Mouse (Mus musculus) c-Kit-positive CD71-negative TER-119-negative erythroid progenitor cells, embryonic 14.5 days (primary cell): ENCODE data around the gene Mill2.
"Not testable (repeated sequence)": the region's sequence is repeated elsewhere in the genome, so short reads cannot be mapped to it uniquely, and the experiment has no call there.

Experiments used
- DNase-seq: peaks from one replicate; pipeline ENCODE4 v3.0.0-alpha.2; 2013; ENCODE audit warnings: low read depth

Mill2 gene

GRCm38 (mm10) chr7:18839865-18840264 is at the start of gene Mill2:
Gene Mill2, plus strand, starts transcription at chr7:18839966.
- no peak for DNase-seq

GRCm38 (mm10) chr7:18790671-18791070 is 49.1 kb upstream of the Mill2 start:
- DNase-seq = not testable (repeated sequence)

- DNase-seq = no peak
These were observed 41.3 kb upstream of the Mill2 start, which contains the start of gene Psg19 for GRCm38 (mm10) chr7:18798420-18798819. Gene Psg19, minus strand, starts transcription at chr7:18798520.

GRCm38 (mm10) chr7:18799129-18799528 is 40.6 kb upstream of the Mill2 start:
- DNase-seq = no peak

- DNase-seq = no peak
These were observed 36.2 kb upstream of the Mill2 start for GRCm38 (mm10) chr7:18803526-18803925.

- DNase-seq = no peak
These were observed 21.5 kb upstream of the Mill2 start for GRCm38 (mm10) chr7:18818301-18818700.

GRCm38 (mm10) chr7:18821507-18821906 is 18.3 kb upstream of the Mill2 start, which contains the start of gene Psg17:
Gene Psg17, minus strand, starts transcription at chr7:18821607.
- no peak for DNase-seq

- DNase-seq = no peak
These were observed 11.8 kb upstream of the Mill2 start for GRCm38 (mm10) chr7:18827792-18828546.

- DNase-seq = no peak
These were observed 11.2 kb upstream of the Mill2 start for GRCm38 (mm10) chr7:18828592-18828991.

GRCm38 (mm10) chr7:18829545-18829944 is 10.2 kb upstream of the Mill2 start:
- DNase-seq = no peak

GRCm38 (mm10) chr7:18832298-18832697 is 7.5 kb upstream of the Mill2 start:
- no peak for DNase-seq

GRCm38 (mm10) chr7:18840386-18841173 is 814 bp downstream of the Mill2 start:
- peak; percentile 33 for DNase-seq

- DNase-seq = no peak
These were observed 1.4 kb downstream of the Mill2 start for GRCm38 (mm10) chr7:18841174-18841567.

GRCm38 (mm10) chr7:18844811-18845210 is 5.0 kb downstream of the Mill2 start:
- no peak for DNase-seq

- no peak for DNase-seq
These were observed 8.6 kb downstream of the Mill2 start for GRCm38 (mm10) chr7:18848395-18848794.

GRCm38 (mm10) chr7:18858310-18858916 is 18.6 kb downstream of the Mill2 start:
- DNase-seq = no peak

- DNase-seq = no peak
These were observed 23.0 kb downstream of the Mill2 start for GRCm38 (mm10) chr7:18862801-18863200.

GRCm38 (mm10) chr7:18868491-18868890 is 28.7 kb downstream of the Mill2 start:
- DNase-seq = no peak

- DNase-seq = not testable (repeated sequence)
These were observed 31.3 kb downstream of the Mill2 start, which contains the start of gene Pglyrp1 for GRCm38 (mm10) chr7:18871031-18871430. Gene Pglyrp1, plus strand, starts transcription at chr7:18871331.

- DNase-seq = no peak
These were observed 32.4 kb downstream of the Mill2 start for GRCm38 (mm10) chr7:18872014-18872802.

- no peak for DNase-seq
These were observed 33.0 kb downstream of the Mill2 start for GRCm38 (mm10) chr7:18872816-18873215.

- peak; percentile 56 for DNase-seq
These were observed 33.5 kb downstream of the Mill2 start for GRCm38 (mm10) chr7:18873253-18873652.
